Comparison of ENCODE assay signal across 9 mouse cellular contexts in the genomic region with DNA sequence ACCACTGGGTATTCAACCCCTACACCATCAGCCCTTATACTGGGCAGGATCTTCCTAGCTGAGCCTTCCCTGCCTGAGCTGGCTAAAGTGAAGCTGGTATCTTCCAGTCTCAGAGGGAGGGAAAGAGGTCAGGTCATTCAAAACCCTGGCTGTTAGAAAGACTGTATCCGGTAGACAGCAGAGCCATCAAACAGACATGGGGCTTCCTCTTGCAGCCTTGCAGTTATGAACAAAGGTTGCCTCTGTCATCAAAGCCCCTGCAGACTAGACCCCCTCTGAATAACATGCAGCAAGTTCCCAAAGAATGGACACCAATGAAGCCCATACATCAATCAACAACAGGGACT.
DNase-seq lines count a peak whose midpoint lies in the region; ATAC-seq and TF ChIP-seq lines count a peak whose summit lies in the region.
"Had no signal": no experiment of that assay in that cellular context is flagged by ENCODE, and none has a peak within 500 bp of the region (broad histone marks: within the 10 kb centered on the region; RNA-seq: fewer than 3 reads in every experiment).

No protein-coding gene starts in this region.

- no peak for TF ChIP-seq POLR2A in thymus, adult 2 months (IDR thresholded peaks at IDR 0.05; ENCODE audit: control insufficient read depth, extremely low read depth, insufficient read depth, low read length, poor library complexity)

- no peaks in the 10 kb centered on the region for H3K27me3 ChIP-seq in hindbrain, embryonic 14.5 days (ENCODE audit: control insufficient read depth, insufficient read depth, low read length)
- no peaks in the 10 kb centered on the region for H3K27me3 ChIP-seq in hindbrain, embryonic 12.5 days
- H3K27me3 ChIP-seq in thymus, adult 2 months (ENCODE audit: control insufficient read depth, insufficient read depth, low read length): no peaks in the 10 kb centered on the region
- H3K27me3 ChIP-seq in intestine, embryonic 14.5 days (replicated peaks; ENCODE audit: control insufficient read depth, insufficient read depth, low read length): no peaks in the 10 kb centered on the region
- H3K27me3 ChIP-seq in stomach, embryonic 15.5 days (replicated peaks): no peaks in the 10 kb centered on the region

- peak overlapping the region; percentile 39; the same call in 1 of the 2 replicates for H3K27ac ChIP-seq in hindbrain, embryonic 14.5 days
- no peak overlapping the region for H3K27ac ChIP-seq in hindbrain, embryonic 12.5 days
- H3K27ac ChIP-seq in thymus, adult 2 months (ENCODE audit: control insufficient read depth, insufficient read depth, low read length): peak overlapping the region; percentile 56
- H3K27ac ChIP-seq in intestine, embryonic 14.5 days (ENCODE audit: low read depth): peak overlapping the region; percentile 76
- H3K27ac ChIP-seq in stomach, embryonic 15.5 days: peak overlapping the region; percentile 83

- no peak for DNase-seq in hindbrain, embryonic 14.5 days (ENCODE audit: low spot score)
- no peak for DNase-seq in thymus, adult 2 months
- DNase-seq in thymus, postnatal 4 days: no peak
- DNase-seq in intestine, embryonic 14.5 days (ENCODE audit: low spot score): peak; percentile 51
- DNase-seq in left cerebral cortex, postnatal 10 days (ENCODE audit: extremely low spot score in 1 of 2, low spot score in 2 of 2): no peak
- DNase-seq in frontal cortex, adult 2 months (ENCODE audit: extremely low spot score in 1 of 2, low spot score in 1 of 2): no peak
- DNase-seq: right cerebral cortex, postnatal 4 days had no signal

- no peaks in the 10 kb centered on the region for H3K9me3 ChIP-seq in hindbrain, embryonic 14.5 days (ENCODE audit: control insufficient read depth, low read length)
- H3K9me3 ChIP-seq in hindbrain, embryonic 12.5 days (replicated peaks): no peaks in the 10 kb centered on the region
- H3K9me3 ChIP-seq in intestine, embryonic 14.5 days (ENCODE audit: control insufficient read depth, low read length): no peaks in the 10 kb centered on the region
- H3K9me3 ChIP-seq in stomach, embryonic 15.5 days: no peaks in the 10 kb centered on the region

- H3K36me3 ChIP-seq in hindbrain, embryonic 14.5 days (replicated peaks; ENCODE audit: control insufficient read depth, insufficient read depth): no peaks in the 10 kb centered on the region
- no peaks in the 10 kb centered on the region for H3K36me3 ChIP-seq in hindbrain, embryonic 12.5 days
- no peaks in the 10 kb centered on the region for H3K36me3 ChIP-seq in thymus, adult 2 months (ENCODE audit: control insufficient read depth, insufficient read depth, low read length)
- H3K36me3 ChIP-seq in intestine, embryonic 14.5 days (ENCODE audit: control insufficient read depth, insufficient read depth, low read length): no peaks in the 10 kb centered on the region
- no peaks in the 10 kb centered on the region for H3K36me3 ChIP-seq in stomach, embryonic 15.5 days

- H3K4me3 ChIP-seq in hindbrain, embryonic 14.5 days (replicated peaks; ENCODE audit: low read length): no peak overlapping the region
- no peak overlapping the region for H3K4me3 ChIP-seq in hindbrain, embryonic 12.5 days
- no peak overlapping the region for H3K4me3 ChIP-seq in thymus, adult 2 months (ENCODE audit: control insufficient read depth, insufficient read depth, low read length)
- no peak overlapping the region for H3K4me3 ChIP-seq in intestine, embryonic 14.5 days (ENCODE audit: low read depth, low read length)
- H3K4me3 ChIP-seq in stomach, embryonic 15.5 days (replicated peaks): no peak overlapping the region

- WGBS in hindbrain, embryonic 14.5 days: 80% methylated on average over 1 of the region's 1 CpGs
- WGBS in hindbrain, embryonic 12.5 days: 54% methylated on average over 1 of the region's 1 CpGs
- 0% methylated on average over 1 of the region's 1 CpGs for WGBS in thymus, adult 2 months
- 27% methylated on average over 1 of the region's 1 CpGs for WGBS in intestine, embryonic 14.5 days
- 36% methylated on average over 1 of the region's 1 CpGs for WGBS in stomach, embryonic 15.5 days

- no peak for TF ChIP-seq CTCF in thymus, adult 2 months (IDR thresholded peaks at IDR 0.05; ENCODE audit: borderline replicate concordance, control insufficient read depth, extremely low read depth, insufficient read depth, low read length, poor library complexity)

- ATAC-seq in hindbrain, embryonic 14.5 days (ENCODE audit: low FRiP score): no peak
- no peak for ATAC-seq in hindbrain, embryonic 12.5 days (ENCODE audit: low FRiP score)
- no peak for ATAC-seq in intestine, embryonic 14.5 days (replicated peaks; ENCODE audit: low FRiP score, low TSS enrichment, low read depth)
- ATAC-seq in stomach, embryonic 15.5 days (ENCODE audit: insufficient read depth, low FRiP score, low read depth): no peak

- intact Hi-C loops in left cerebral cortex, postnatal 10 days (cut with DNase I): no loop called here

- H3K4me1 ChIP-seq in hindbrain, embryonic 14.5 days (replicated peaks; ENCODE audit: control insufficient read depth, insufficient read depth, low read length): no peaks in the 10 kb centered on the region
- H3K4me1 ChIP-seq in hindbrain, embryonic 12.5 days: peaks cover 17% of the 10 kb centered on the region
- H3K4me1 ChIP-seq in thymus, adult 2 months (replicated peaks; ENCODE audit: control insufficient read depth, insufficient read depth, low read length): peaks cover 78% of the 10 kb centered on the region
- peaks cover 23% of the 10 kb centered on the region for H3K4me1 ChIP-seq in intestine, embryonic 14.5 days (replicated peaks; ENCODE audit: control insufficient read depth, insufficient read depth, low read length)
- H3K4me1 ChIP-seq in stomach, embryonic 15.5 days: peaks cover 25% of the 10 kb centered on the region

- no peak overlapping the region for H3K9ac ChIP-seq in hindbrain, embryonic 14.5 days
- H3K9ac ChIP-seq in hindbrain, embryonic 12.5 days: no peak overlapping the region
- no peak overlapping the region for H3K9ac ChIP-seq in intestine, embryonic 14.5 days (ENCODE audit: low read length)
- no peak overlapping the region for H3K9ac ChIP-seq in stomach, embryonic 15.5 days

- H3K4me2 ChIP-seq in hindbrain, embryonic 14.5 days (replicated peaks): no peak overlapping the region
- no peak overlapping the region for H3K4me2 ChIP-seq in hindbrain, embryonic 12.5 days (replicated peaks)
- H3K4me2 ChIP-seq in intestine, embryonic 14.5 days (ENCODE audit: low read length): no peak overlapping the region
- no peak overlapping the region for H3K4me2 ChIP-seq in stomach, embryonic 15.5 days
